Mouse (Mus musculus) megakaryocyte, embryonic 14.5 days (primary cell): Measurements from ENCODE around the gene Tcaf1.

Experiments
- FLI1 ChIP-seq: IDR thresholded peaks from 2 replicates; pipeline ENCODE4 v1.6.1; 2012; ENCODE audit warnings: low read length, inconsistent platforms, mixed read lengths
- GATA1 ChIP-seq: IDR thresholded peaks from 3 replicates; pipeline ENCODE4 v1.6.1; 2012; ENCODE audit warnings: mixed read lengths, low read length, inconsistent platforms, borderline replicate concordance

GRCm38 (mm10) chr6:42631395-42631794, 78.5 kb downstream of the Tcaf1 start:
- no peak for TF ChIP-seq GATA1
- no peak for TF ChIP-seq FLI1
